Mouse (Mus musculus) hindbrain, embryonic 12.5 days (tissue): ENCODE measurements at regions not wholly inside any gene's neighbourhood (a gene's known extent, or its start where the extent isn't known, plus 50 kb on each side); places are given as distances from the start of the nearest gene placed in this dataset.
"Not testable (repeated sequence)": the region's sequence is repeated elsewhere in the genome, so short reads cannot be mapped to it uniquely, and the experiment has no call there.

Source experiments
- ATAC-seq: fragments of 200-750 bp; cut with Nextera tagmentation; 2 replicates; pipeline ENCODE4 v1.8.0; 2017; ENCODE audit warnings: moderate TSS enrichment; ENCODE audit not compliant: low FRiP score
- H3K27ac ChIP-seq: fragments of 300-500 bp; sonication (generic); 2 replicates; pipeline ENCODE4 v1.5.1; 2016; ENCODE audit warnings: mild to moderate bottlenecking
- H3K27me3 ChIP-seq: fragments of 300-500 bp; sonication (generic); 2 replicates; pipeline ENCODE4 v1.6.1; 2016; ENCODE audit warnings: mild to moderate bottlenecking
- H3K36me3 ChIP-seq: fragments of 300-500 bp; sonication (generic); 2 replicates; pipeline ENCODE4 v1.6.1; 2016; ENCODE audit warnings: mild to moderate bottlenecking
- H3K4me1 ChIP-seq: fragments of 300-500 bp; sonication (generic); 2 replicates; pipeline ENCODE4 v1.6.1; 2016
- H3K4me2 ChIP-seq: fragments of 300-500 bp; sonication (generic); replicated peaks from 2 replicates; pipeline ENCODE4 v1.6.1; 2016; ENCODE audit warnings: mild to moderate bottlenecking
- H3K4me3 ChIP-seq: fragments of 300-500 bp; sonication (generic); 2 replicates; pipeline ENCODE4 v1.5.1; 2016; ENCODE audit warnings: mild to moderate bottlenecking
- H3K9ac ChIP-seq: fragments of 300-500 bp; sonication (generic); 2 replicates; pipeline ENCODE4 v1.6.1; 2016; ENCODE audit warnings: mild to moderate bottlenecking, moderate library complexity
- H3K9me3 ChIP-seq: fragments of 300-500 bp; sonication (generic); replicated peaks from 2 replicates; pipeline ENCODE4 v1.6.1; 2016; ENCODE audit warnings: mild to moderate bottlenecking
- WGBS: fragments of 180-500 bp; shearing (Covaris S2); methylation state at CpG from one replicate; pipeline ENCODE4 v1.1.7; 2016; 5-methylcytosine and 5-hydroxymethylcytosine counted together

- WGBS, result 89% methylated on average over 4 of the region's 4 CpGs
- H3K36me3 ChIP-seq, result no peaks in the 10 kb centered on the region
- H3K4me2 ChIP-seq, result no peak overlapping the region
Measured at GRCm38 (mm10) chr3:57940504-57941381, 92.9 kb upstream of the Pfn2 start.

DNA sequence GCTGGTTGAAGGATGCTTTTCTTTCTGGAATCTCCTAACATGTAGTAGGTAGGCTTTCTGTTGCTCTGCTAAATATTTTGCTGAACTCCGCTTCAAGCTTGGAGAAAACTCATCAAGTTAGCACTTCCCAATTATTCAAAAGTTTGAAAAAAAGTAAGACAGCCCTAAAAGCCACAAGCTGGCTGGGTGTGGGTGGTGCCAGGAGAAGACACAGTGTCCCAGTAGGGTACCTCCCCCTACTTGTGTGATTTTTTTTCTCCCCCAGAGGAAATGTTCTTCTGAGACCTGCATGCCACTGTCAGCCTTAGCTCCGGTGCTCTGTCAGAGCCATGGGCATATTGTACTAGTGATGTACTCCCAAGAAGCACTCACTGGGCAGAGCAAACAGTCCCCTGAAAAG lies 96.8 kb upstream of the Pfn2 start:
- H3K4me2 ChIP-seq, result no peak overlapping the region
- no peak overlapping the region for H3K9ac ChIP-seq
- H3K27me3 ChIP-seq, result no peaks in the 10 kb centered on the region
- WGBS, result 84% methylated on average over 2 of the region's 2 CpGs
- H3K4me3 ChIP-seq, result no peak overlapping the region
- no peak for ATAC-seq
- H3K27ac ChIP-seq, result no peak overlapping the region
- H3K9me3 ChIP-seq, result no peaks in the 10 kb centered on the region
- no peaks in the 10 kb centered on the region for H3K36me3 ChIP-seq
- H3K4me1 ChIP-seq, result no peaks in the 10 kb centered on the region

More at GRCm38 (mm10) chr3:57940504-57941381, 92.9 kb upstream of the Pfn2 start:
- Histone ChIP-seq H3K27me3 (no peaks in the 10 kb centered on the region), H3K27ac (no peak overlapping the region), H3K9me3 (no peaks in the 10 kb centered on the region), H3K4me1 (no peaks in the 10 kb centered on the region), H3K9ac (no peak overlapping the region), H3K4me3 (no peak overlapping the region)
- no peak for ATAC-seq

- ATAC-seq, result no peak
Measured at GRCm38 (mm10) chr3:57945765-57946164, 97.9 kb upstream of the Pfn2 start.

GRCm38 (mm10) chr3:57947331-57947730 lies 99.5 kb upstream of the Pfn2 start:
- H3K27me3 ChIP-seq, result no peaks in the 10 kb centered on the region
- no peaks in the 10 kb centered on the region for H3K9me3 ChIP-seq
- no peak for ATAC-seq
- H3K9ac ChIP-seq, result no peak overlapping the region
- no peak overlapping the region for H3K4me3 ChIP-seq
- H3K4me1 ChIP-seq, result no peaks in the 10 kb centered on the region; the same call in 1 of the 2 replicates
- 73% methylated on average over 2 of the region's 2 CpGs for WGBS
- H3K36me3 ChIP-seq, result no peaks in the 10 kb centered on the region
- no peak overlapping the region for H3K4me2 ChIP-seq
- no peak overlapping the region for H3K27ac ChIP-seq

More at GRCm38 (mm10) chr3:57945765-57946164, 97.9 kb upstream of the Pfn2 start:
- no peak overlapping the region for H3K27ac ChIP-seq
- WGBS, result 77% methylated on average over 5 of the region's 5 CpGs
- no peak overlapping the region for H3K4me3 ChIP-seq
- no peaks in the 10 kb centered on the region for H3K27me3 ChIP-seq
- no peaks in the 10 kb centered on the region for H3K36me3 ChIP-seq
- H3K4me2 ChIP-seq, result no peak overlapping the region
- no peaks in the 10 kb centered on the region for H3K9me3 ChIP-seq
- no peak overlapping the region for H3K9ac ChIP-seq
- no peaks in the 10 kb centered on the region; the same call in 1 of the 2 replicates for H3K4me1 ChIP-seq

DNA sequence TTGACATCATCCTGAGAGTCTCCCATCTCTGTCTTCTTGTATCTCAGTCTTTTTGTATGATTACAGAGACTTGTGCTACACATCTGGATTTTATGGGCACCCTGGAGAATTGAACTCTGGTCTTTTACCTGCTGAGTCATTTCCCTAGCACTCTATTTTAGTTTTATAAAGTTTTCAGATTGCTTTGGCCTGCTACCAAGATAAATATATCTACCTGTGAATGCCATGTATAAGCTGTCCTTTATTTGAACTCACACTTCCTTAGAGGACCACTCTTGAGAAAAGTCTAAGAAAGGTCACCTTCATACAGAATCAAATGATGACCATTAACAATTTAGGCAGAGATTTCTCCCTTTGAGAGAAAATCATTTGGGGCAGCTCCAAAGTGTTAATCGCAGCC lies 100.8 kb upstream of the Pfn2 start:
- 84% methylated on average over 1 of the region's 1 CpGs for WGBS
- no peaks in the 10 kb centered on the region for H3K9me3 ChIP-seq

DNA sequence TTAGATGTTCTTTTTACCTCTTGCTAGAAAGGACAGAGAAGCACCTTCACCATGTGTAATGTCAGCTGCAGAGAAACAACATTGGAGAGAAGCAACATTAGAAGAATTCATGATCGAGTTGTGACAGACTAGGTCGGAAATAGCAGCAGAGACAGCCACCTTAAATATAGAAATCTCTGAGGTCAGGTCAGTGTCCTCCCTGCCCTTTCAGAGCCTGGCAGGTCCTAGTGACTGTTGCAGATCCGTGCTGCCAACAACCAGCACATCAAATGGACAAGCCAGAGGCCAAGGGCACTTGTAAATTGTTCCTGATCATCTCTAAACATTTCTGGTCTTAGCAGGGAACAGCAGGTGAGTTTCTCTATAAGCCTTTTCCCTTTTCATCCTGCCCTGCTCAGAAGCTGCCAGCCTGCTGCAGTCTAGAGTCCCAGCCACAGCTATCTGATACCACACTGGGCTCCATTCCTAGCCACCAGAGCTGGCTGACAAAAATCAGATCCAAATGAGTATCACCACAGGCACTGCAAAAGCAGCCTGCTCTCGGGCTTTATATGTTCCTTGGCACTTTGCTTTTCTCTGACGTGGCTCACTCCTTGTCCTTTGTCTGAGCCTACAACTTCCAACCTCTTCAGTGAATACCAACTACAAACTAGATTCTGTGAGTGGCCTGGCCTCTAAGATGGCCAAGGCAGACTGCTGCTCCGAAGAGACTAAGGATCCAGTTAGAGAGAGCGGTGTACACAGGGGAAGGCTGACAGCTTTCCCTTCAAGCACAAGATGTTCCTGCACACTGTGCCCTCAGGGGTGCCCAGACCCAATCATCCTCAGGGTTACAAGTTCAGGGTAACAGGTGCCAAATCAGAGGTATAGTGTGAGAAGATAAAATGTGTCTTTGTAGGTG lies 102.8 kb upstream of the Pfn2 start:
- 62% methylated on average over 7 of the region's 7 CpGs for WGBS
- no peak for ATAC-seq
- Histone ChIP-seq H3K9ac (no peak overlapping the region), H3K4me3 (no peak overlapping the region), H3K9me3 (no peaks in the 10 kb centered on the region), H3K27ac (no peak overlapping the region), H3K27me3 (no peaks in the 10 kb centered on the region), H3K4me1 (no peaks in the 10 kb centered on the region; the same call in 1 of the 2 replicates), H3K4me2 (no peak overlapping the region), H3K36me3 (no peaks in the 10 kb centered on the region)

More for the DNA sequence above, 100.8 kb upstream of the Pfn2 start:
- no peaks in the 10 kb centered on the region for H3K27me3 ChIP-seq
- H3K4me3 ChIP-seq, result no peak overlapping the region
- H3K4me2 ChIP-seq, result no peak overlapping the region
- no peak for ATAC-seq
- no peaks in the 10 kb centered on the region; the same call in 1 of the 2 replicates for H3K4me1 ChIP-seq
- H3K9ac ChIP-seq, result no peak overlapping the region
- no peak overlapping the region for H3K27ac ChIP-seq
- no peaks in the 10 kb centered on the region for H3K36me3 ChIP-seq

DNA sequence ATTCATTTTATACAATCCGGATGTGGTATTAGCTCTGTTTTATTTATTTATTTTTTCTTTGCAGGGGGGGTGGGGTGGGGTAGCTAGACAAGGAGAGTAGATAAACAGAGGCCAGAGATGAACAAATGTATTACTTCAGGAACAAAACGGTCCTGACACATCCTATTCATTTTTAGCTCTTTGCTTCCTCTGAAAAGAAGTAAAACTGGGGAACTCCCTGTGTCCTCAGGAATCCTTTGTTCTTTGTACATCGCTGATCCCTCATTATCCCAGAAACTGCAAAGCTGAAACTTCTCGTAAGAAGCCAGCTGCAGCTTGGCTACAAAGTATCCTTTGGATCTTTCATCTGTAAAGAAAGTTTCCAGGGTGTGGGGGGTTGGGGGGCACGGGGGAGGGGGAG lies 103.6 kb upstream of the Pfn2 start:
- Histone ChIP-seq H3K4me1 (no peaks in the 10 kb centered on the region; the same call in 1 of the 2 replicates), H3K27me3 (no peaks in the 10 kb centered on the region), H3K27ac (no peak overlapping the region), H3K9me3 (no peaks in the 10 kb centered on the region), H3K36me3 (no peaks in the 10 kb centered on the region), H3K9ac (no peak overlapping the region), H3K4me3 (no peak overlapping the region), H3K4me2 (no peak overlapping the region)
- ATAC-seq, result no peak
- WGBS, result 26% methylated on average over 5 of the region's 5 CpGs

- Histone ChIP-seq H3K9ac (no peak overlapping the region), H3K36me3 (no peaks in the 10 kb centered on the region), H3K9me3 (0 out of 2 replicates have a peak, but pooled peaks cover 4% of the 10 kb centered on the region), H3K27ac (no peak overlapping the region), H3K4me3 (no peak overlapping the region), H3K4me2 (no peak overlapping the region), H3K27me3 (no peaks in the 10 kb centered on the region), H3K4me1 (no peaks in the 10 kb centered on the region)
- no peak for ATAC-seq
- 84% methylated on average over 4 of the region's 4 CpGs for WGBS
Measured at GRCm38 (mm10) chr3:57957352-57957751, 109.5 kb upstream of the Pfn2 start.

- no peak overlapping the region for H3K4me3 ChIP-seq
- no peak overlapping the region for H3K4me2 ChIP-seq
- no peak for ATAC-seq
- no peak overlapping the region for H3K27ac ChIP-seq
- 92% methylated on average over 7 of the region's 7 CpGs for WGBS
- H3K36me3 ChIP-seq, result no peaks in the 10 kb centered on the region
- H3K9me3 ChIP-seq, result 0 out of 2 replicates have a peak, but pooled peaks cover 4% of the 10 kb centered on the region
- H3K9ac ChIP-seq, result no peak overlapping the region
- no peaks in the 10 kb centered on the region for H3K27me3 ChIP-seq
- H3K4me1 ChIP-seq, result no peaks in the 10 kb centered on the region
Measured at GRCm38 (mm10) chr3:57963965-57964364, 116.1 kb upstream of the Pfn2 start.

- H3K27me3 ChIP-seq, H3K9ac ChIP-seq, ATAC-seq, H3K27ac ChIP-seq, H3K36me3 ChIP-seq, H3K4me2 ChIP-seq, H3K9me3 ChIP-seq, H3K4me3 ChIP-seq: not testable (repeated sequence)
- WGBS, result 95% methylated on average over 2 of the region's 2 CpGs
- H3K4me1 ChIP-seq, result peaks cover 11% of the 10 kb centered on the region
Measured at GRCm38 (mm10) chr3:57970614-57971013, 122.7 kb upstream of the Pfn2 start.

GRCm38 (mm10) chr3:57972469-57973245 lies 124.8 kb upstream of the Pfn2 start:
- Histone ChIP-seq H3K36me3 (no peaks in the 10 kb centered on the region), H3K27me3 (no peaks in the 10 kb centered on the region), H3K4me3 (no peak overlapping the region), H3K4me2 (no peak overlapping the region), H3K9me3 (no peaks in the 10 kb centered on the region), H3K27ac (no peak overlapping the region), H3K4me1 (peaks cover 11% of the 10 kb centered on the region), H3K9ac (no peak overlapping the region)
- 30% methylated on average over 6 of the region's 6 CpGs for WGBS
- peak; percentile 82 for ATAC-seq

GRCm38 (mm10) chr3:57973546-57973945 lies 125.7 kb upstream of the Pfn2 start:
- Histone ChIP-seq H3K27me3 (no peaks in the 10 kb centered on the region), H3K9ac (no peak overlapping the region), H3K27ac (no peak overlapping the region), H3K4me1 (peaks cover 11% of the 10 kb centered on the region), H3K36me3 (no peaks in the 10 kb centered on the region), H3K4me3 (no peak overlapping the region), H3K9me3 (no peaks in the 10 kb centered on the region), H3K4me2 (no peak overlapping the region)
- WGBS, result 81% methylated on average over 3 of the region's 3 CpGs
- ATAC-seq, result no peak
